Mouse (Mus musculus) embryo, embryonic 9.5 days (tissue): ENCODE measurements at regions not wholly inside any gene's neighbourhood (a gene's known extent, or its start where the extent isn't known, plus 50 kb on each side); places are given as distances from the start of the nearest gene placed in this dataset.

Source experiments
- DNase-seq: peaks from one replicate; pipeline ENCODE4 v3.0.0-alpha.2; 2017; ENCODE audit errors: extremely low spot score

DNA sequence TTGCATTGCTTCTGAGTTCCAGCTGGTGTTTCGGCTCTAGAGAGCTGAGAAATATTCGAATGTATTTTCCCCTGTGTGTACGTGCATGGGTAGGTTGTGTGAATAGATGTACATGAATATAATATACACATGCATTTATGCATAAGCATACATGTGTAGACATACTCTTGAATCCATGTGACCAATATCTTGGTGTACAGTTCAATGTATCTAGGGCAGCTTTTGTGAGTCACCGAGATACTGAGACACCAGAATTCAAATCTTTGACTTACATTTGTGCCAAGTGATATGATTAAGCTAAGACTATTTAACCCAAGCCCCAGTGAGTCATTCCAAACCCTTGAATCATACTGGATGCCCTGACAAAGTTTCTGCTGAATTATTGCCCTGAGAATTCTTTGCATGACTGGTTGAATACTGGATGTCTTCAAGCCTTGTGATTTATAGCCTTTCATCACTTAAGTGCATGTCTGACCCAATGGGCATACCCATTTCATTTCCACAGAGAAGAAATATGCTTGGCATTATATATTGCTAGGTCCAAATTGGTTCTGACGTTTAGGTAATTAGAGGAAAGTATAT is 103.3 kb upstream of the Tsc22d2 start:
- no peak for DNase-seq

DNA sequence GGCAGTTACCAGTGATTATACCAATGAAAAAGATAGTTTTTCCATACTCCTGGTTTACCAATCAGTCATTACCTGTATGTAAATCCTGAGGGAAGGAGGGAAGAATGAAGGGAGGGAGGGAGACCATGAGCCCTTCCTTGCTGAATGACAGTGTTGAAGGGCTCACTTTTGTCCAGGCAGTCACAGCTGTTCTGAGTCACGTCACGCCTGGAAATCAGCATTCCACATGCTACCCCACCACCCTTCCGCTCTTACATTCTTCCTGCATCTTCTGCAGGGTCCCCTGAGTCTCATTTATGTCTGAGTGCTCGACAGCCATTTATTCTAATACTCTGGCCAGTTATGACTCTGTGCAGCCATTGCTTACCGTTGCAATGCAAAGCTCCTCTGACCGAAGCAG is 101.9 kb upstream of the Tsc22d2 start:
- DNase-seq = no peak

DNA sequence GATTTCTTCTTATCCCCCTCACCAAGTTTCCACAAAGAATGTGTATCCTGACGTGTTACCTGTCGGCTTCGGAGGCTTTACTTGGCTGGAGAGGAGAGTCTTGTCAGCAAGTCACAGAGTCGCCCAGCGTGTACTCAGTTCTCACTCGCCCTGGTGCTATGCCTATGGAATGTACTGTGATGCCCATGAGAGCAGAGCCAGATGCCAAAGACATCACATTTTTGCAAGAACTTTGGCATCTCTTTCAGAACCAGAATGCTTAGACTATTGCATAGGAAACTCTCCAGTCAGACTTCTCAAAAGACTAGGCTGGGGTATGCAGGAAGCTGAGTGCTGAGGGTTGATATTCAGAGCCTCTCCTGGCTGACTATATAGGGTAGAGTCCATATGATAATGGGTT is 99.3 kb upstream of the Tsc22d2 start:
- no peak for DNase-seq

DNA sequence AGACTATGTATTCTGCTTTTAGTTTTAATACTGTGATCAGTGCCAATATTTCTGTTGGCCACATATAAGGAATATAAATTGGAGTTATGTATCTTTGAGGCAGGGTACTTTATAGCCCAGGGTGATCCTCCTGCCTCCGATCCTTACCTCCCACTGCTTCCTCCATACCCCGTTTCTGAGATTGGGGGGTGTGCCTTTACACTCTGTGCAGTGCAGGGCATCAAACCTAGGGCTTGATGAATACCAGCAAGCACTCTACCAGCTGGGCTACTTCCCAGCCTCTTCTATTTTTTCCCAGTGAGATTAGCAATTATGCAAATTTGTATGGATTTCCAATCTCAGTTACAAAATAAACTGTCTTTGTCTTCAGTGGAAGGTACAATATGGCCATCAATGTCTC is 97.3 kb upstream of the Tsc22d2 start:
- no peak for DNase-seq

DNA sequence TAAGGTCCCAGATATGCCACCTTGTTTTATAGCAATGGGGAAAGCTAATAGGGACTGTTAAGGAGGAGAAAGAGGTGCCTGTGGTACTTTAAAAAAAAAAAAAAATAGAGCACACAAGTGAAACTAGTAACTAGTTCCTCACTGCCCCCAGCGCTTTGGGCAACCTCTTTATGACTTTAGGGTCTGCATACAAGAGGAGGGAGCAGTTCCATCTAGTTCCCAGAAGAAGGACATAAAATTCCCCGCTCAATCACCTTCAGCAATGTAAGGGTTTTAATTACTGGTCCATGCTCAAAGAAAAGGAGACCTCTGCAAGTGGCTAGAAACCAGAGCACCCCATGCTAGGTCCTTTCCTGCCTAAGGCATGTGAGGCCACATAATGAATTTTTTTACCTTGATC is 95.8 kb upstream of the Tsc22d2 start:
- no peak for DNase-seq

DNA sequence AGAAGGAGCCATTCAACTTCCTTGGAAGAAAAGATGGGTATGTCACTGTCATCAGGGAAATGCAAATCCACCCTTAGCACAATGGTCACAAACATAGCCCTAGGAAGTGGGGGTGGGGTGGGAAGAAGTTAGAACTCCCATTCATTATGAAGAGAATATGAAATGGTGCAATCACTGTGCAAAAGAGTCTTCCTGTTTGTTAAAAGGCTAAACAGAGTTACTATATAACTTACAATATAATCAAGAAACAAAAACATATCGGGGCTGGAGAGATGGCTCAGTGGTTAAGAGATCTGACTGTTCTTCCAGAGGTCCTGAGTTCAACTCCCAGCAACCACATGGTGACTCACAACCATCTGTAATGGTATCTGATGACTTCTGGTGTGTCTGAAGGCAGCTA is 95.1 kb upstream of the Tsc22d2 start:
- DNase-seq = no peak

DNA sequence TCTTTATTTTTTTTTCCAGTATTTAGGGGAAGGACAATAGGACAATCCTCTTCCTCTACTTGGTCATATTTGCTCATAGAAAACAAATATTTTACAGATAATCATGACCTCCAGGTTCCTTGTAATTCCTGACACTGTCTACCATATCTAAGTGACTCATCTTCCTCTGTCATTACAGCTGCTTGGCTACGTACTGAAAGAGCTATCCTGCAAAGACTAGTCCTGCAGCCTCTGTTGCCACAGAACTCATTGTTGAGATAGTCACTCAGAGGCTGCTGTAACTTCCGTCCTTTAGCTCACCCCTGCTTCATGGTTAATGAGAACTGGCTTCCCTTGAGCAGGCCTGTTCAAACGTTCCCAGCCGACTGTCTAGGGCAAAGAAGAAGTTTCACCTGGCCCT is 93.7 kb upstream of the Tsc22d2 start:
- no peak for DNase-seq

DNA sequence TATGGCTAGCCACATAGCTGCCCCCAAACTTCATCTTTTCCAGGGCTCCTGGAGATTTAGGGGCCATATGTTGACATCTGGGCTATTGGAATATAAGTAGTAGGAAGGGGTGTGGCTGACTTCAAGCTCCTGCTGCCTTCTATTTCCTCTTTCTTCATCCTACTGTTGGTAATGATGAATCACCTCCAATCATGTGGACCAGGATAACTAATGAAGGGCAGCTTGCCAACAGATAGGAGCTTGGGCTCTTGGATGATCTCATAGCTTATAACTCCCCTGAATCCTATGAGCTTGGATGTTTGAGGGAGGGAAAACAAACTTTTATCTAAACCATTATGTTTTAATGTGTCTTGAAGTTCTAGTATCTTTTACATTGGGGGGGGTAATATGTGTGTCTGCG is 92.2 kb upstream of the Tsc22d2 start:
- DNase-seq = no peak

DNA sequence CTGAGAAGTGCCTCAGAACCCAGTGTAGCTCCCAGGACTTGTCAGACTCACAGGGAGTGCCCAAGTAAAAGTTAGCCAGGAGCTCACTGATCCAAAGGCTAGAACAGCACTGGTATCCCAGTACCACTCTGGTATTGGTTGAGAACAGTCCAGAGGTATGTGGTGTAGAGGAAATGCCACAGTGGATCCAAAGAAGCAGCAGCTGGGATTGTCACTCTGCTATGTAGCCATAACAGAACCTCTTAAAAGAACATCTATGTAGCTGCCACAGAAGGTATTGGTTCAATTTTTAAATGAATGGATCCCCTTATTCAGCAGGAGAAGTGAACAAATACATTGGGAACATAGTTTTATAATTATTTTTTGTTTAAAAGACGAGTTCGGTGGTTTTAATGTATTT is 86.8 kb upstream of the Tsc22d2 start:
- DNase-seq = no peak

DNA sequence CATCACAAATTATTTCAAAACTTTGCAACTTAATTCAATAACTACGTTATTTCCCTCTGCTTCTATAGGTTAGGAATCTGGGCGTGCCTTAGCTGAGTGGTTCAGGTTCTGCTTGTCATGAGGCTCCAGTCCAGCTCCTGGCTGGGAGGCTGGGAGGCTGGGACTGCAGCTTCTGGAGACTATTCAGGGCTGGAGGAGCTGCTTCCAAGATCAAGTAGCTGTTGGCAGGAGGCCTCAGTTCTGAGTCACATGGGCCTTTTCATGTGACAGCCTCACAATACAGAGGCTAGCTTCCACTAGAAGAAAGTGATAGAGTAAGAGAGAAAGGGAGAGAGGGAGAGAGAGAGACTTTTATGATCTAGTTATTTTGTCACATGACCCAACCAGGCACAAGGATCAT is 84.3 kb upstream of the Tsc22d2 start:
- DNase-seq = no peak

DNA sequence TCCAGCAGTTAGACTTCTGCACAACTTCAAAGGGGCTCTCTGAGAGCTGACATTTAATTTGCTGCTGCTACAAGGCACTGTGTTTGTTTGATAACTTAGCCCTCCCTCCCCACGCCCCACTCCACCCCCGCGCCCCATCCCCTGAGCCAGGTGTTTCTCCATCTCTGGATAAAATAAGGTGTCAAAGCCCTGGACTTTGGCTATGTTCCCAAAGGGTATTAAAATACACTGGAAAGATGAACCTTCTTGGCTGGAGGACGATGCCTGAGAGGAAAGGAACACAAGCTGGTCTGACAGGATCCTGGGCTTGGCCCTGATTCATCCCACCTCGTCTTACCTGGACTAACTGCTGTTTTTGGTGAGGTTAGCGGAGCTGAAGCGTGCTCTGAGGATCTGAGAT is 80.5 kb upstream of the Tsc22d2 start:
- DNase-seq = no peak

DNA sequence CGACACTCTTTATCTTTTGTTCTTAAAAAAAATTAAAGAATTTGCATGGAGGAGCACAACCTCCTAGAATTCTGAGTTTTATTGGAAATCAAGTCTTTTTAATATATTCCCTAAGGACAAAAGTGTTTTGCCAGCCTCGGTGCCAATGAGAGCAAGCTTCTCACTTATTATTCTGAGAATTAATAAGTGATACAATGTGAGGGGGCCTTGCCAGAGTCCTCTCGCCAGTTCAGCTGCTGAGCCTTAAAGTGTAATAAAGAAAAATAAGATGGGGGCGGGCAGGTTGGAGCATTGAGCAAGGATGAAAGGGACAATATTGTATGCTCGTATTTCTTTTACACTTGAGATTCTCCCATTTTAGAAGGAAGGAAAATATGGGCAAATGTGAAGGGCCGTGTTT is 79.2 kb upstream of the Tsc22d2 start:
- DNase-seq = no peak

DNA sequence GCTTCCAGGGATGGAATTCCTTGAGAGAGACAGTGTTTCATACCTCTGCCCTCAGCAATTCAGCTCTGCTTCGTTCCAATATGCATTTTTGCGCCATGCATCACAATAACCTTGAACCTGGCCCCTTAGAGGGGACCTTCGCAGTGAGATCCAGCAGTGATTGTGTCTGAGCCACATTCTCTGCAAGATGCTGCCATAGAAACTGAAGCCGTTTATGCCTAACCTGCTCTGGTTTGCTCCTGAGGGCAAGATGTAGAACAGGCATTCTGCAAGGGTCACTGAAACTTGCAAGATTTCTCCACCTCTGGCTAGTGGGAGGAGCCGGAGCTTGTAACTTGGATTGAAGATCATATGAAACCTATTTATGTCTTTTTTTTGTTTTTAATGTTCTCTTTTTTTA is 78.4 kb upstream of the Tsc22d2 start:
- no peak for DNase-seq

DNA sequence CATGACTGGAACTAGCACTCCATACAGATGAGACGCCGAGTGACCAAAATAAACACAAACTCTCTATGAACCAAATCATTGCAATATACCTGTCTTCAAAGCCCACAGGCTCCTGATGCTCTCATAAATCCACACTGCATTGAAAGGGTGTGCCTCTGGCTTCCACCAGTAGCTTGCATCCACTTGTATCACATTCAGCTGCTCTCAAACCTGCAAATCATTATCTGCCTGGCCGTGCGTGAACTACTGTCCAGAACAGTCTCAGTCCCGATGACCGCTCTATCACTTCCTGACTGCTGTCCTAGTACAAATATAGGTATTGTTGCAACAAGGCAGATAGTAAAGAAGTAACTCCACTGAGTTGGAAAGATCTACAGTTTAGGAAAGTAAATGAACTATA is 77.9 kb upstream of the Tsc22d2 start:
- no peak for DNase-seq

DNA sequence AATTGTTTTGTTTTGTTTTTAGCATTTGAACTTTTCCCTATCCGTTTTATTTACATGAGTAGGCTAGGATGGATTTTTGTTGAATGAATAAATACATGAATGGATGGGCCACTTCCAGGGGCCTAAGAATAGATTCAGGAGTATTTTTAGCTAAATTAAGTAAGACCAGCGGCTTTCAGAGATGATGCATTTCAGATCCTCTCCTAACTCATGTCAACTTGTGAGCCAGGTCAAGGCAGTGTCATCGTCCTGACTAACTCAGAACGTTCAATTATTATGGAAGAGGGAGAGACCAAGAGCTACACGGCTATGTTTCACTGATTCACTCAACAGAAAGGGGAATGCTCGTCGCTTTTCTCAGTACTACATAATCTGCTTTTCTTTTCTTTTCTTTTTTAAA is 75.5 kb upstream of the Tsc22d2 start:
- DNase-seq = no peak

DNA sequence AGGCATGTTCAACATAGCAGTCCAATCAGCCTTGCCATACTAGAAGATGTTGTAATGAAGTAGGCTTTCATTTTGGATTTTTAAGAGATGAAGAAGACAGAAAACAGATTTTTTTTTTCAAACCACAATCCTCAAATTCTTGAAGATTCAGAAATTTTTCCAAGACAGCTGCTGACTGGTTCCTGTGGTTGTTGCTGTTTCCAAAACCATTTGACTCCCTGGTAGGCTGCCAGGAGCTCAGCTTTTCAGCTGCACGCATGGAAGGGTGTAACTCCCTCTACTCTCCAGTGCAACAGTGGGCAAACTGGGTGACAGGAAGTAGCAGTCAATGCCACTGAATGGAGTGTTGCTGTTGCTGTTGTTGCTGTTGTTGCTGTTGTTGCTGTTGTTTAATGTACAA is 72.4 kb upstream of the Tsc22d2 start:
- DNase-seq = no peak

DNA sequence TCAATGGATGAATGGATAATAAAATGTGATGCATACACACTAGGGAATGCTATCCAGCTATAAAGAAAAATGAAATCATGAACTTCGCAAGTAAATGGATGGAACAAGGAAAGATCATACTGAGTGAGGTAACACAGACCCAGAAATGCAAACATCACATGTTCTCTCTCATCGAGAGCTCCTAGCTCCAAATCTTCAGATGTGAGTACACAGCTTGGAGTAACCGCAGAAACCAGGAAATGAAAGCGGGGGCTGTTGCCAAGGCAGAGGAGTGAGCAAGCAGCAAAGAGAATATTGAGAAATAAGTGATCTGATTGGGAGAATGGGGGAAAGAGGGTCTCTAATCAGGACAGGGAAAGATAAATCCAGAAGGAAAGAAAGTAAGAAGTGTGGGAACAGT is 52.0 kb upstream of the Tsc22d2 start:
- DNase-seq = no peak

DNA sequence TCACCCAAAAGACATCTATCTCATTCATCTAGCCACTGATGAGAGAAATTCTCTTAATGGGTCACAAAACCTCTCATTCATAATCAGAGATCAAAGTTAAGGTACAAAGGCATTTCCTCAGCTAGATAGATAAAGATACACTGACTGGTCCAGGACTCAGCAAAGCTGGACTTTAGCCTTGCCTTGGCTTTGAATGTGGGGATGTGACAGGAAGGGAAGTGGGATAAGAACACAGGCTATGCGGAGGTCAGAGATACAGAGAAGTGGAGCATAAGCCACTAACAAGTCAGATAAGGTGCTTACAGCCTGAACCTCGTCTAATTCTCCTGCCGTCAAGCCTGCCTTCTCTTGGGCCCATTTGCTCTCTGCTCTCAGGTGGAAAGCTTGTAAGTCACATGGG is 50.0 kb upstream of the Tsc22d2 start:
- no peak for DNase-seq
